Mouse (Mus musculus) kidney, embryonic 14.5 days (tissue): ENCODE measurements around the gene Ubash3a. TPM values are rescaled to one million over a fixed set of nuclear protein-coding genes. Genes with fewer than 3 reads are reported as not detected.

Source experiments
- ATAC-seq: fragments of 200-750 bp; cut with Nextera tagmentation; 2 replicates; pipeline ENCODE4 v1.8.0; 2017; ENCODE audit warnings: moderate number of reproducible peaks, mild to moderate bottlenecking, moderate TSS enrichment, moderate library complexity; ENCODE audit not compliant: low FRiP score, low TSS enrichment
- H3K27ac ChIP-seq: fragments of 300-500 bp; sonication (generic); 2 replicates; pipeline ENCODE4 v1.5.1; 2014; ENCODE audit warnings: low read depth, mild to moderate bottlenecking, low read length, moderate library complexity, mixed read lengths
- H3K27me3 ChIP-seq: fragments of 300-500 bp; sonication (generic); 2 replicates; pipeline ENCODE4 v1.6.1; 2014; ENCODE audit warnings: mild to moderate bottlenecking, low read length; ENCODE audit not compliant: control insufficient read depth, insufficient read depth
- H3K36me3 ChIP-seq: fragments of 300-500 bp; sonication (generic); 2 replicates; pipeline ENCODE4 v1.6.1; 2014; ENCODE audit warnings: low read length, mixed read lengths; ENCODE audit not compliant: control insufficient read depth, insufficient read depth
- H3K4me1 ChIP-seq: fragments of 300-500 bp; sonication (generic); 2 replicates; pipeline ENCODE4 v1.6.1; 2014; ENCODE audit warnings: low read length, mixed read lengths; ENCODE audit not compliant: control insufficient read depth, insufficient read depth
- H3K4me2 ChIP-seq: fragments of 300-500 bp; sonication (generic); replicated peaks from 2 replicates; pipeline ENCODE4 v1.6.1; 2014; ENCODE audit warnings: low read depth, mild to moderate bottlenecking, low read length
- H3K4me3 ChIP-seq: fragments of 300-500 bp; sonication (generic); 2 replicates; pipeline ENCODE4 v1.5.1; 2014; ENCODE audit warnings: mild to moderate bottlenecking, low read length
- H3K9ac ChIP-seq: fragments of 300-500 bp; sonication (generic); 2 replicates; pipeline ENCODE4 v1.6.1; 2014; ENCODE audit warnings: low read depth, mild to moderate bottlenecking, low read length, moderate library complexity
- H3K9me3 ChIP-seq: fragments of 300-500 bp; sonication (generic); 2 replicates; pipeline ENCODE4 v1.6.1; 2016; ENCODE audit warnings: low read length; ENCODE audit not compliant: control insufficient read depth
- WGBS: fragments of 180-500 bp; shearing (Covaris S2); extraction: QIAGEN DNeasy Blood & Tissue Kit; methylation state at CpG from one replicate; pipeline ENCODE4 v1.1.7; 2014; 5-methylcytosine and 5-hydroxymethylcytosine counted together
- polyA plus RNA-seq: library from polyadenylated mRNA; unstranded; fragments of >200 nt; fragmentation: Nextera tagmentation; extraction: Ambion mirVana; gene quantifications from 2 replicates; pipeline ENCODE4 v1.2.1, GENCODE M21; 2014

The Ubash3a gene
- polyA plus RNA-seq, 1 experiment from 2014 or later = 0.14 TPM

- no peak for ATAC-seq
- 97% methylated on average over 3 of the region's 3 CpGs for WGBS
- Histone ChIP-seq H3K36me3 (no peaks in the 10 kb centered on the region), H3K9me3 (no peaks in the 10 kb centered on the region), H3K4me1 (no peaks in the 10 kb centered on the region), H3K27ac (no peak overlapping the region), H3K4me2 (no peak overlapping the region), H3K27me3 (no peaks in the 10 kb centered on the region; the same call in 1 of the 2 replicates), H3K4me3 (no peak overlapping the region), H3K9ac (no peak overlapping the region)
Measured at GRCm38 (mm10) chr17:31287216-31287615, 79.5 kb downstream of the Ubash3a start.

- no peak overlapping the region for H3K4me3 ChIP-seq
Measured at GRCm38 (mm10) chr17:31288999-31289726, 81.5 kb downstream of the Ubash3a start.

DNA sequence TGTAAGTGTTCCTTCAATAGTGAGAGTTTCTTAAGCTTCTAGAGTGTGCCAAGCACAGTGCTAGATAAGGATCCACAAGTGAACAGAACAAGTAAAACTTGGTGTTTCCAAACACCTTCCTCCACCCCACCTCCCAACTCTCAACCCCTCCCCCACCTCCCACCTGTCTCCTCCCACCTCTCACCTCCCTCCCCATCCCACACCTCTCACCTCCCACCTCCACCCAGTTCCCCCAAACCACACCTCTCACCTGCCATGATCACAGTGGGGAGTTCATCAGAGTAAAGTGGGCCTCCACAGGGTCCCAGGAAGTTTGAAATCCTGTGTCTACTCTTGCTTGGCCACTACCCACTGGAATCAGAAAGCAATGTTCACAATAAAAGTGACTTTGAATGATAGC, 82.6 kb downstream of the Ubash3a start:
- Histone ChIP-seq H3K27ac (no peak overlapping the region), H3K4me1 (no peaks in the 10 kb centered on the region), H3K4me3 (no peak overlapping the region), H3K4me2 (no peak overlapping the region), H3K9me3 (no peaks in the 10 kb centered on the region), H3K27me3 (peaks cover 1% of the 10 kb centered on the region), H3K9ac (no peak overlapping the region), H3K36me3 (no peaks in the 10 kb centered on the region)
- no peak for ATAC-seq

More at GRCm38 (mm10) chr17:31288999-31289726, 81.5 kb downstream of the Ubash3a start:
- H3K4me1 ChIP-seq = no peaks in the 10 kb centered on the region
- 78% methylated on average over 7 of the region's 7 CpGs for WGBS
- no peak overlapping the region for H3K4me2 ChIP-seq
- no peak for ATAC-seq
- no peak overlapping the region for H3K27ac ChIP-seq
- H3K27me3 ChIP-seq = no peaks in the 10 kb centered on the region
- no peaks in the 10 kb centered on the region for H3K36me3 ChIP-seq
- H3K9me3 ChIP-seq = no peaks in the 10 kb centered on the region
- H3K9ac ChIP-seq = no peak overlapping the region

DNA sequence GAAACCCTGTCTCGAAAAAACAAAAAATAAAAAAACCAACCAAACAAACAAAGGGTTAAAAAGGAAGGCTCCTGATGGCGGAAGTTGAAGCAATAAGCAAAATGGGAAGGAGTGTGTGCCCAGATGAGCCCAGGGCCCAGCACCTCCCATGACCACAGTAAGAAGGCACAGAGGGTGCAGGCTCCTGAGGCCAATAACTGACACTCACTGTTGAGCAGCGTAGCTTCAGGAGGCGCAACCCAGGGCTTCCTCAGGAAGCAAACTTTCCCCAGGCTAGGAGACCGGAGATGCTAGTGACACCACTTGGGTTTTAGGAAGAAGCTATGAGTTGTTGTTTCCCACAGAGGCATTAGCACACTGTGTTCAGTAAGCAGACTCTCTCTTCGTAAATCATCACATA, 83.2 kb downstream of the Ubash3a start:
- H3K27ac ChIP-seq = no peak overlapping the region
- H3K9me3 ChIP-seq = no peaks in the 10 kb centered on the region
- H3K4me2 ChIP-seq = no peak overlapping the region
- ATAC-seq = no peak
- WGBS = 62% methylated on average over 6 of the region's 6 CpGs
- no peaks in the 10 kb centered on the region for H3K36me3 ChIP-seq
- peaks cover 2% of the 10 kb centered on the region; the same call in 1 of the 2 replicates for H3K4me1 ChIP-seq
- H3K4me3 ChIP-seq = no peak overlapping the region
- peaks cover 7% of the 10 kb centered on the region for H3K27me3 ChIP-seq
- no peak overlapping the region for H3K9ac ChIP-seq

DNA sequence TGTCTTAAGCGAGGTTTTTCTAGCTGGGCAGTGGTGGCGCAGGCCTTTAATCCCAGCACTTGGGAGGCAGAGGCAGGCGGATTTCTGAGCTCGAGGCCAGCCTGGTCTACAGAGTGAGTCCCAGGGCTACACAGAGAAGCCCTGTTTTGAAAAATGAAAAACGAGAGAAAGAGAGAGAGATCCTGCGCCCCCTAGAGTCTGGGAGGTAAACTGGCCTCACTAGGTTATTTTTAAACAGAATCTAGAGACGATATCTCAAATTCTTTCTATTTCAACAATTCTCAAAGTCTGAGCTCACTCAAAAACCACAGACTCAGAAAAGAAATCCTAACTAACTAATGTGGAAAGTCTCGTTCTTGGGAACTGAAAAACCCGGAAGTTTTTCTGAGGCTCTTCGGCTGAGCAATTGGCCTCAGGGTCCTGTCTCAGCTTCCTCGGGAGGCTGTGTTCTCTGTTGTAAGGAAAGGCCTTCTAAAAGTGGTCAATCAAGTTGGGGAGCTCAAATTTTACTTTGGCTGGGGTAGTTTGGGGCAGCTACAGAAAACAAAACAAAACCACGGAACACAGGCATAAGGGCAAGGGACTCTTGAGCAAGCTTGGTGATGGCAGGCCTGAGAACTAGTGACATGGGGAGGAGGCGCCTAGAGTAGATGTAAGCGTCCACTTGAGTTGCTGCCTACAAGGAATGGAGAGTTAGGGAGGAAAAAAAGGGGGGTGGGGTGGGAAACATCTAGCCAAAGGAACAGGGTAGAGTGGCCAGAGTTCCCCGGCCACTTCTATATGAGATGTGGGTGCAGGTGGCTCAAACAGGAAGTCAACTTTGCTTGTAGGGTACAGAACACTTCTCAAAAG, 86.9 kb downstream of the Ubash3a start:
- Histone ChIP-seq H3K4me3 (no peak overlapping the region), H3K9ac (no peak overlapping the region), H3K4me1 (peaks cover 14% of the 10 kb centered on the region), H3K27ac (no peak overlapping the region), H3K36me3 (no peaks in the 10 kb centered on the region), H3K9me3 (no peaks in the 10 kb centered on the region), H3K27me3 (peaks cover 23% of the 10 kb centered on the region), H3K4me2 (no peak overlapping the region)
- no peak for ATAC-seq
- WGBS = 82% methylated on average over 15 of the region's 15 CpGs

DNA sequence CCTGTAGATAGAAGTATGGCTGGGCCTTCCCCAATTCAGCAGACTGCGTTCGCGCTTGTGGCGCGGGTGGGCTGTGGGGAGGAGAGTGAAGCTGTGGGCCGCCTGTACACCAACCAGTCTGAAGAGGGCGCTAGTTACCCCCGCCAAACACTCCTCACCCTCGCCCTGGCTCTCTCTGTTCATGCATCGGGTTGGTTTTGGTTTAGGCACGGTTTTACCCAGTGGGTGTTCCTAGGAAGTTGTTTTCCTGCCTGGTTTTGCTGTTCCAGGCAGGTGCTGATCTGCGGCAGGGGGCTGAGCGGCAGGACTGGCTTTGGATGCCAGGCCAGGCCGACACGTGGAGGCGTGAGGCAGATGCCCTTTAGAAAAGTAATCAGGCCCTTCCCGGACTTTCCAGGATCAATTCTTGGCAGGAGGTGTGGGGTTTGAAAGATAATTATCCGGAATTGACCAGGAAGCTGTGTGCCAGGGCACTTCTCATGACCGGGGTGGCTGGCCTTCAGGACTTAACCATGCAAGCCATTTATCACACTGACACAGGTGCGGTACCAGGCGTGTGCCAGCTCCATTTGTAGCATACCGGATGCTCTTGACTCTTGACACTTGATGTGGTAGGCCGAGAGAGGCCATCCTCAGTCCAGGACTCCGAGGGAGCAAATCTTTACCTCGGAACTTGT, 87.7 kb downstream of the Ubash3a start:
- Histone ChIP-seq H3K9ac (peak overlapping the region; percentile 56; the same call in 1 of the 2 replicates), H3K4me2 (peak overlapping the region; percentile 93), H3K27ac (no peak overlapping the region), H3K36me3 (no peaks in the 10 kb centered on the region), H3K27me3 (peaks cover 23% of the 10 kb centered on the region), H3K9me3 (no peaks in the 10 kb centered on the region), H3K4me3 (peak overlapping the region; percentile 47), H3K4me1 (peaks cover 14% of the 10 kb centered on the region)
- WGBS = 28% methylated on average over 25 of the region's 25 CpGs
- 0 out of 2 replicates have a peak, but pooled peaks have one; percentile 16 for ATAC-seq

GRCm38 (mm10) chr17:31295892-31296781, 88.5 kb downstream of the Ubash3a start:
- H3K4me3 ChIP-seq = peak overlapping the region; percentile 47
- WGBS = 1% methylated on average over 67 of the region's 68 CpGs
- no peaks in the 10 kb centered on the region for H3K36me3 ChIP-seq
- H3K27ac ChIP-seq = no peak overlapping the region
- H3K27me3 ChIP-seq = peaks cover 23% of the 10 kb centered on the region
- H3K9ac ChIP-seq = peak overlapping the region; percentile 56
- peaks cover 14% of the 10 kb centered on the region for H3K4me1 ChIP-seq
- ATAC-seq = peak; percentile 65
- H3K4me2 ChIP-seq = peak overlapping the region; percentile 93
- no peaks in the 10 kb centered on the region for H3K9me3 ChIP-seq
